Mouse (Mus musculus) hematopoietic stem cell, adult 5-6 weeks (primary cell): Measurements from ENCODE around the gene Prmt7. TPM values are rescaled to one million over a fixed set of nuclear protein-coding genes. Genes with fewer than 3 reads are reported as not detected.
A peak's percentile ranks its signal among the peaks of the same experiment; 100 is the strongest.

ENCODE experiments used
- ATAC-seq, 2 experiments: fragments of 125-278 bp in 1 of 2; replicated peaks in 1 of 2; 2 replicates each; pipeline ENCODE4 v1.8.0; 2016 to 2017; ENCODE audit warnings: inconsistent platforms in 2 of 2, mild to moderate bottlenecking in 2 of 2, moderate number of reproducible peaks in 2 of 2, low read depth in 1 of 2, moderate TSS enrichment in 1 of 2; ENCODE audit not compliant: low FRiP score in 2 of 2, poor library complexity in 2 of 2, severe bottlenecking in 2 of 2, insufficient read depth in 1 of 2, low TSS enrichment in 1 of 2
- total RNA-seq: library from RNA; stranded (forward); fragments of 172-1452, 232-1000 nt; gene quantifications from 2 replicates; pipeline ENCODE4 v1.2.3, GENCODE M21; 2017

Gene Prmt7
- 26.3 and 34.3 TPM in 2 replicates for total RNA-seq

- ATAC-seq: peak; percentile 96 to 98
Observed at GRCm38 (mm10) chr8:106210821-106211345, at the start of gene Prmt7, which contains the start of gene Slc7a6os. Gene Prmt7 (plus strand): TSS chr8:106210936. Gene Slc7a6os (minus strand): TSS chr8:106210935.

GRCm38 (mm10) chr8:106163251-106163650 is 47.5 kb upstream of the Prmt7 start:
- ATAC-seq: no peak

DNA sequence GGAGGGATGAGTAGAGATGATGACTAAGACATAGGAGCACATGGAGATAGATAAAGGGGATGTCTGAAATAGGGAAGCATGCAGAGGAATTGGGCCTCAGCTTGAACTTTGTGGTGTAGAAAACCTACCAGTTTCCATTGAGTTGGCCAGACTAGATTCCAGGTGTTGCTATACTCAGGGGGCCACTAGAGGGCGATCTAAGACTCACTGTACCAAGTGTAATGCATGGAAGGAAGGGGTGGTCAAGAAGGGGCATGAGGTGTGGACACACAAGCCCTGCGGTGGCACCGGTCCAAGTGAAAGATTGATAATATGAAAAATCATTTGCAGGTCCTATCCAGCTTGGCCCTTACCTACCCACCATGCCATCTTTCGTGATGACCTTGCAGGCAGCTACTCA is 45.3 kb upstream of the Prmt7 start:
- peak; percentile 25 to 49; a peak in 1 of 4 replicates for ATAC-seq

GRCm38 (mm10) chr8:106168356-106169016 is 42.2 kb upstream of the Prmt7 start, which contains the start of gene Slc7a6:
Gene Slc7a6 (plus strand): TSS chr8:106168857.
- ATAC-seq: peak; percentile 66 to 76

GRCm38 (mm10) chr8:106169017-106169933 is 41.5 kb upstream of the Prmt7 start:
- ATAC-seq: peak; percentile 13 to 23; a peak in 2 of 4 replicates

- no peak for ATAC-seq
Observed at GRCm38 (mm10) chr8:106169934-106170480, 40.7 kb upstream of the Prmt7 start.

DNA sequence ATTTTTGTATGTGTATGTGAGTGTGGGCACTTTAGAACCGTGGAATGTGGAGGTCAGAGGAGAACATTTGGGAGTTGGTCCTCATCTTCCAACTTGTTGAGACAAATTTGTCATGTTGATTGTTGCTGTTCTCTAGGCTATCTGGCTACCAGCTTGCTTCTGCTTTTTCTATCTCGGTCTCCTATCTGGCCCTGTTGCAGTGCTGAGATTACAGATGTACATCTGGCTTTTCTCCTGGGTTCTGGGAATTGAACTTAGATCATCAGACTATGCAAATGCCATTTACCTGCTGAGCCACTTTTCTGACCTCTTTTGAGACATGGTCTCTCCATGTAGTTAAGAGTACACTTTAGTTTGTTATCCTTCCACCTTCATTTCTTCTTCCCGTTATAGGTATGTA is 37.2 kb upstream of the Prmt7 start:
- ATAC-seq: no peak

DNA sequence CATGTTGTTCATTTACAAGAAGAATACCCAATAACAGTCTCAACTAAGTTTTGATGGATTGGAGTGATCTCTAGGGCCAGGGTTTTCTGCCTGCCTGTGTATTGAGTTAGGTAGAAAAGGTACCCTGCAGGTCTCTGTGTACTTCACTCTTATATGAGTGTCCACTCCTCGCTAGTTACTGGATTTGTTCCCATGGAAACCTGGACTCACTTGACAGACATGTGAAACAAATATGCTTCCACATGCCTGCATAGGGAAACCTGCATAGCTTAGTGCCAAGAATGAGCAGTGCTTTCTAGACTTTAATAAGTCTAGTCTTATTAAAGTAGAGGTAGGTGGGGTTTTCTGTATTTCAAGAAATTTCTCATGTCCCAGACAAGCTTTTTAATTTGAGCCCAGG is 33.8 kb upstream of the Prmt7 start:
- ATAC-seq: no peak

DNA sequence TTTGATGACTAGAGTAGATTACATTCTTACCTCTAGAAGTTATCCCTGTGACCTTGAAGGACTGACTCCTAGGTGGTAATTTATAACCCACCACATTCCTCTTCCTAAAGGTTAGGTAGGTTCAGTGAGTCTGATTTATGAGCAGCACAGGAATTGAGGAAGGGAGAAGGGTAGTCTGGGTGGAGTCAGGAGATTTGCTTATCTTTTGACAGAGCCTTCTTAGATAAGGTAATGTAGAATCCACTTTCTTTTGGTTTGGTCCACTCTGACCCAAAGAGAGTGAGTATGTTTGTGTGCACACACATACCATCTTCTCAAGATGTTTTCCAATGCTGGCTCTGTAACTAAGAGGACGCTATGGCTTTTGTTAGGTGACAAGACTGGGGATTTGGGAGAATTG is 33.1 kb upstream of the Prmt7 start:
- no peak for ATAC-seq

DNA sequence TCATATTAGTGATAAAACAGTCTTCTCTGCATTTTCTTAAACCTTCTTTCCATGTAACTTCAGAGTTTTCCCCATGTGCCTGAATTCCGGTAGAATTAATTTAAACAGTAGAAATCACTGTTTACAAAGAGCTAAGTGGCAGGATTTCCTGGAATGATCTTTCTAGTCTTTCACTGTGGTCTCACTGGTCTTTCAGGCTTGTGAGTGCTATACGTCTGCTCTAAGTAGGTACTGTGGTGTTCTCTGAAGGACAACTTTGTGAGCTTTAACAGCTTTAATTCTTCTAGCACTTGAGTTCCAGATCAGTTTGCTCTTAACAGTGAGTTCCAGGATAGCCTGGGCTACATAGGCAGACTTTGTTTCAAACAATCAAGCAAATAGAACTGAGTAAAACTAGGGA is 32.3 kb upstream of the Prmt7 start:
- no peak for ATAC-seq

DNA sequence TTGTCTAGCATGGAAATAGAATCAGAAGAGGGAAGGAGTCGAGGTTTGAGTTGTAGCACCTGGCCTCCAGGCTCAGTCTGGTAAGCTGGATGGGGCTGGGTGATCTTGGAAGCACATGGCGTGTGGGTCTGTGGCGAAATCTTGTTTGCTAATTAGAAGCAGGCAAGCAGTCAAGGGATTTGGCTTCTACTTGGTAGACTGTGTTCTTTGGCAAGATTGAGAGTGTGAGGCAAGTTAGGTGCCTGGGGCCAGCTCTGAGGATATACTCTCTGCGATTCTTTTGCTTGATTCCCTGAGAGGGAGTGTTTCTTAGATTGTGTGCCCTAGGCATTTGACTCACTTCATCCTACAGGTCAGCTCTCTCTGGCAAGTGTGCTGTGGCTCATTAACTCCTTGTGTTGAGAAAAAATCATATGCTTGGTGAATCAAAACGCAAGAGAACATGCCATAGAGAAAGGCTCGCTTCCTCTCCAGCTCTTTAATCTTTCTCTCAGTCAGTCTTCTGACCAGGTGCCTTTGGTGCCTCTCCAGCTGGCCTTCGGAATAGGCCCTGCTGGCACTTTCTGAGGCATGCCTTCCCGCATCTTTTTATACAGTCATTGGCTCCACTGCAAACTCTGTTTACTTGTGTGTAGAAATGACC is 25.0 kb upstream of the Prmt7 start:
- ATAC-seq: no peak

- ATAC-seq: no peak
Observed at GRCm38 (mm10) chr8:106186394-106186793, 24.3 kb upstream of the Prmt7 start.

DNA sequence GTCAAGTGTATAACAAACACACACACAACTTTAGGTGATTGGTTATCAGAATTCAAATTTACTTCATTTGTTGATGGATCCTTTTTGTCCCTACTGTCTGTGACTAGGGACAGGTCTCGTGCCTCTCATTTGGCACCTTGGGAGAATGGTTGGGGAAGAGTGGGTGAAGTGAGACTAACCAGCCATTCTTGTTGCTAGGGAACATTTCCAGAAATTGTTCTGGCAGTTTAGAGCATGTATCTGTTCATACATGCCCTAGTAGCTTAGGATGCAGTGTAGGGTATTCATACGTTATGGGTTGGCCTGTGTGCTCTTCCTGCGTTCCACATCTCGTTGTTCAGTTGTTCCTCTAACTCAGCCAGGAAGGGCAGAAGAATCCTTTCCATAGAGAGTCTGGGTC is 21.6 kb upstream of the Prmt7 start:
- ATAC-seq: no peak

DNA sequence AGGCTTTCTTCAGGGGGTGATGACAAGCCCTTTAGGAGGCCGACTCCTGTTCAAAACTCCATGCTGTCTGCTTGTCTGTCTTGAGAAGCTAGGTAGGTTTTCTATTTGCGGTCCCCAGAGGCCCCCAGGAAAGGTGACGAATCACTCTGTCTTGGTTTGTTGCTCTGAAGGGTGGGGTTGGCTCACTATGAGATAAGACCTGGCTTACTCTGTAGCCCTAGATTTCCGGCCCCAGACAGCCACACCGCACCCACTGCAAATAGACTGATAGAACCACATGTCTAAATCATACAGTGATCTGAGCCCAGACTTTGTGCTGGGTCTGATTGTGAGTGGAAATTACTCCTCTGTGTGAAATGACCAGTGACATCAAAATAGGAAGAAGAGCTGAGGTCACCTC is 19.1 kb upstream of the Prmt7 start:
- no peak; a peak in 1 of 4 replicates for ATAC-seq

GRCm38 (mm10) chr8:106193162-106193561 is 17.6 kb upstream of the Prmt7 start:
- no peak for ATAC-seq

DNA sequence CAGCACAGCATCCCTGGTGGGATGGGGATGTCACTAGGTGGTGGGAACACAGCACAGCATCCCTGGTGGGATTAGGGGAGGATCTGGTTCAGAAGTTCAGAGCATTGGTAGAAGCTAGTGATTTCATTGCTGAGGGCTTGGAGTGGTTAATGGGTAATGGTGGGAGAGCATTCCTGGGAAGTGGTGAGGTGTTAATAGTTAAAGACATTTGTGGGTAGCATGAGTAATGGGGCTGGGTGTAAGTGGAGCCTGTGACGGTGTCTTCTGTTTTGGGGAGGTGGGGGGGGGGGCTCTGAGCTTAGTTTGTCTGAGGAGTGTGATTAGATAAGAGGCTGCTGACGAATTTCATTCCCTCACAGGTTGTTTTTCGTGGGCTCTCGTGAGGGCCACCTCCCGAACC is 16.7 kb upstream of the Prmt7 start:
- ATAC-seq: no peak

GRCm38 (mm10) chr8:106198741-106199140 is 12.0 kb upstream of the Prmt7 start:
- peak; percentile 68 to 76 for ATAC-seq
